Mouse (Mus musculus) pancreas, adult 10 weeks (tissue): ENCODE data around the gene Car9. TPM values are rescaled to one million over a fixed set of nuclear protein-coding genes. Genes with fewer than 3 reads are reported as not detected.

Source experiments
- polyA plus RNA-seq: library from polyadenylated mRNA; stranded (reverse); fragments of 350-450 nt; fragmentation: Illumina TruSeq; extraction: RNeasy Lipid Tissue Mini Kit (QIAGEN cat#74804); gene quantifications from one replicate; pipeline ENCODE4 v1.2.3, GENCODE M21; 2015; ENCODE audit warnings: low read depth, low replicate concordance; ENCODE audit not compliant: insufficient read depth

Gene Car9
- not detected for polyA plus RNA-seq

DNA sequence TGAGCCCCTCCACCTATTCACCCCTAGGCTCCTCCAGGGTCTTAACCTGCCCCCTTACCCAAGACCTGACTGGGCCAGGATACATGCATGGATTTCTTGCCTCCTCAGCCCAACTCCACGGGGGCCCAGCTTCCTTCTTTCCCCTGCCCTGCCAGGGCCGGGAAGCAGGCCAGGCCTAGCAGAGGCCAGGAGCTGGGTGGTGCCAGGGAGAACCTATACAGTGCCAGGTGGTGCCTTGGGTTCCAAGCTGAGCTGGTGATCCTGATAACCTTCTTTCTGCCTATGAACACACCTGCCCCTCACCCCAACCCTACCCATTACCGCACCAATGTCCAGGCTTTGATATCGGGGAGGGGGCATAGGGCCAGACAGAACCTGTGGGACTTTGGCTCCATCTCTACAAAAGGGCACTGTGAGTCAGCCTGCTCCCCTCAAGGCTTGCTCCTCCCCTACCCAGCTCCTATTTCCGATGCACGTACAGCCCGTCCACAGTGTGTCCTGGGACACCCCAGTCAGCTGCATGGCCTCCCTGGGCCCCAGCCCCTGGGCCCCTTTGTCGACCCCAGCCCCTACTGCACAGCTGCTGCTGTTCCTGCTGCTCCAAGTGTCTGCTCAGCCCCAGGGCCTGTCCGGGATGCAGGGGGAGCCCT, at the start of gene Car9:
TSS of gene Car9 (plus strand) at position 431 of the 650 bp plus-strand sequence.

DNA sequence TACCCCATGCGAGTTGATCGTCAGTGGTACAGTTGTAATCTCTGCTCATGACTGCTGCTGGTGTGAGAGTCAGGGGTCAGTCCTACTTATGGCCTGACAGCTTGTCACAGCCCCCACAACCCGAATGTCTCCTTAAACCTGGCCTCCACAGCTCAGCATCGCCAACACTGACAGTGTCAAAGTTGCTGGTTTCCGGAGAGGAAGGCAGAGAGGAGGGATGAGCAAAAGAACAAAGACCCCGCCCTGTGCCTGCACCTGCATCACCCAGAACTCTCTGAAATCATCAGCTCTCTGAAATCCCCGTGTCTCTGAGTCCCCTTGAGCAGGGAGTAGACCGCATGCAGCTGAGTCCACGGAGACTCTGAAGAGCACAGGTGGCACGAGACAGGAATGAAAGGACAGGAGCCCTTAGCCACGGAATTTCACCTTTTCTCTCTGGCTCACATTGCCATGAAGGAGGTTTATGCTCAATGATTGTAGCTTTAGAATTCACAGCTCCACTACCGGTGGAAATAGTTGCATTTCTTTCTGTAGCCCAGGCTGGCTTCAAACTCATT, 23.2 kb upstream of the Car9 start, which contains the start of gene Sit1:
TSS of gene Sit1 (minus strand) at position 200 of the 557 bp plus-strand sequence.

DNA sequence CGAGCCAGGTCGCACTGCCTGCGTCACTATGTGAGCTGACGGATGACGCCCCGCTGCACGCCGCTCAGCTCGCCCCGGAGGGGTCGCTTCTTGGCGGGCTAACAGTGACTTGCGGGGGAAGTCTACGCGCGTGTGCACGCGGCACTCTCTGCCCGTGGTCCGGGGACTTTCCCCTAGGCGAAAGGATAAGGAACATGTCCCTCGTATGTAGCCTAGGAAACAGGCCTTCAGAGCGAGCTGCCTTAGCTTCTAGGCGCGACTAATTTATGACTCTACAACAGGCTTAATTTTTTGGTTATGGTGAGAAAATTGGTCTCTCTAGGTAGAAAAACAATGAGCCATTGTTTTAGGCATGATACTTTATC, 14.0 kb upstream of the Car9 start, which contains the start of gene Ccdc107:
TSS of gene Ccdc107 (plus strand) at position 80 of the 365 bp plus-strand sequence.

DNA sequence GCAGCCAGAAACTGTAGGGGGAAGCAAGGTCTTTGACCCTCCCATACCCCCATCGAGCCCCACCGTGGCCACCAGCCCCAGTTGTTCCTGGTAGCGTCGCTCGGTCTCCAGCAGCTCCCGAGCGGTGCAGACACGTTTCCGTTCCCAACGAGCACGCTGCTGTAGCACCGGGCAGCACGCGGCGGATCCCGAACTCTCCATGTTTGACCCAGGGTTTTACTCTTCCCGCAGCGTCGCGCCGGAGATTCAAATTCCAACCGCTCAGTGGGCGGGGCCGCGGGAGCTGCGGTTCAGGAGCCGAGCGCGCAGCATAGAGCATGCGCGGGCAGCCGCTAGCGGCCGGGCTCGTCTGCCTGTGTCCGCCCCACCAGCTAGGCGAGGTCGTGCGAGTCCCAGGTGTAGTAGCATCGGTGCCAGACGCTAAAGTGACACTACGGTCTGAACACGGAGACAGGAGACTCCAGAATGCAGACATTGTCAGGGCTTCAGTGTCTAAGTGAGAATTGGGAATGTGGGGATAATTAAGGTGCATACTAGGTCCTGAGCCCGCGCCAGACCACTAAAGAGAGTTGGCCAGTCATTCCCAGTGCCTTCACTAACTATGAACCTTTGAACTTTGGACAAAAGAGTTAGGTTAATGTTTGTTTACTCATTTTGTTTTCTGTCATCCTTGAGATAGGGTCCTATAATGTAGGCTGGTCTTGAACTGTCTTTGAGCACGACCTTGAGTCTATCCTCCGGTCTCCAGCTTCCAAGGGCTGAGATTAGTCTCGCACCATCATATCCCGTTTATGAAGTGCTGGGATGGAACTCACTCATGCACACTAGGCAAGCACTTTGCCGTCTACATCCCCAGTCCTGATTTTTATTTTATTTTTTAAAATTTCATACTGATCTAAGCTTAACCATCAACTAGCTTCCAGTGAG, 7.1 kb upstream of the Car9 start, which contains the start of gene Arhgef39:
TSS of gene Arhgef39 (minus strand) at position 289 of the 927 bp plus-strand sequence.

DNA sequence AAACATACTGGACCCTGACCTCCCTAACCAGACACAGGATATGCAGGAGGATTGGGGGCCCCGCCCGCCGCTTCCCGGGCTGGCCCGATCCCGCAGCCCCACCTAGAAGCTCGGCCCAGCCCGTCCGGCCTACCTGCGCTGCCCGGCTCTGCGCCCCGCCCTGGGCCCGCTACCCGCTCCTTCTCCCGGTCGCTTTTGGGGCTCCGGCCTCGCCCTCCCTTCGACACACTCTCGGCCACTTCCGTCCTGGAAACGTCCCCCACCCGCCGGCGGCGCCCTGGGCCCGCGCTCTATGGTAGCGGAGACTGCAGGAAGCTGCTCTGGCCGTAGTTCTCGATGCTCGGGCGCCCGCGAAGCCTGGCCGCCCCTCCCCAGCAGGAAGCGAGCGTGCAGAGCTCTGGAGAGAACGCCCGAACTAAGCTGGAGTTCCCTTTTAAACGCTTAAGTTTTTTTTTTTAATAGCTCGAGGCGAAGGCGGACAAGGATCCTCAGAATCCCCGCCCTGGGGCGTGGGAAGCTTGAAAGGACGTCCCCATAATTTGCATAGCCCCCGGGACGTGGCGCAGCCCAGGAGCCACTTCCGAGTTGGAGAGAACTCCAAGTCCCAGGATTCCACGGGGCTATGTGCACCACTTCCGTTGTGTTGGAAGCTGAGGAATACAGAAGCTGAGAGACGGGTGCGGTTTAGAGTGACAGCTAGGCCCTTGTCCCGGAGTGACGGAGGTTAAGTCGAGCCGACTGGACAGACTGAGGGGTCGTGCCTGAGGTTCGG, 55.4 kb downstream of the Car9 start, which contains the start of the genes Creb3 and Tln1:
TSS of gene Creb3 (plus strand) at position 336 of the 772 bp plus-strand sequence.
TSS of gene Tln1 (minus strand) at position 695 of the 772 bp plus-strand sequence.

Other genes starting within 250 kb of the Car9 start
- gene Atp8b5, start 239.8 kb upstream of the Car9 start, polyA plus RNA-seq: 0.28 TPM
- 5.5 TPM for gene Rusc2, start 125.0 kb upstream of the Car9 start, polyA plus RNA-seq
- gene Fam166b, start 77.8 kb upstream of the Car9 start, polyA plus RNA-seq: not detected
- gene Tesk1, start 65.0 kb upstream of the Car9 start, polyA plus RNA-seq: 7.8 TPM
- 1.8 TPM for gene Cd72, start 52.3 kb upstream of the Car9 start, polyA plus RNA-seq
- gene Sit1, start 23.2 kb upstream of the Car9 start, polyA plus RNA-seq: not detected
- gene Ccdc107, start 14.1 kb upstream of the Car9 start, polyA plus RNA-seq: 28.5 TPM
- 3.8 TPM for gene Arhgef39, start 7.3 kb upstream of the Car9 start, polyA plus RNA-seq
- 37.2 TPM for gene Tpm2, start 16.8 kb downstream of the Car9 start, polyA plus RNA-seq
- gene Creb3, start 55.4 kb downstream of the Car9 start, polyA plus RNA-seq: 21.2 TPM
- gene Tln1, start 55.7 kb downstream of the Car9 start, polyA plus RNA-seq: 19.2 TPM
- 6.8 TPM for gene Rgp1, start 71.7 kb downstream of the Car9 start, polyA plus RNA-seq
- 4.6 TPM for gene Gba2, start 71.9 kb downstream of the Car9 start, polyA plus RNA-seq
- not detected for gene Msmp, start 77.5 kb downstream of the Car9 start, polyA plus RNA-seq
- 10.7 TPM for gene Npr2, start 125.0 kb downstream of the Car9 start, polyA plus RNA-seq
- gene Spag8, start 146.6 kb downstream of the Car9 start, polyA plus RNA-seq: 1.1 TPM
- gene Hint2, start 149.5 kb downstream of the Car9 start, polyA plus RNA-seq: 22.0 TPM
- gene Tmem8b, start 162.0 kb downstream of the Car9 start, polyA plus RNA-seq: 1.8 TPM
- gene Fam221b, start 162.2 kb downstream of the Car9 start, polyA plus RNA-seq: 0.20 TPM
- gene Olfr70, start 193.8 kb downstream of the Car9 start, polyA plus RNA-seq: not detected
- not detected for gene Olfr71, start 203.3 kb downstream of the Car9 start, polyA plus RNA-seq
- 3.5 TPM for gene Hrct1, start 220.2 kb downstream of the Car9 start, polyA plus RNA-seq
- gene Spaar, start 223.1 kb downstream of the Car9 start, polyA plus RNA-seq: 0.65 TPM